In the genomic region with DNA sequence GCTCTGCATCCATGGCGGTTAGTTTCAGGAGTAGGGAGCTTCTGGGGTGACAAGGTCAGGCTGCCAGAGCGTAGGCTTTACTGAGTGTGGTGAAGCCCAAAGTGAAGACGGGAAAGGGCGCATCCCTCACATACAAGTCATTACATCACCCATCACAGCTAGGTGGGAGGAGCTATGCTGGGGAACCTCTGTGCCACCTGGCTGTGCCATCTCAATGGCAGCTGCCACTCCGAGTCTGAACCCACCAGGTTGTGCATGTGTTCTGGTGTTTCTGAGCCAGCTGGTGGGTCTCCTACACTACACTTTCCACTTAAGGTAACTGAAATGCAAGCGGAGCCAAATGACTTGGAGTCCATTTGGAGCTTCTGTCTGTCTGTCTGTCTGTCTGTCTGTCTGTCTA, we compare ENCODE assay signal across 25 mouse cellular contexts.
DNase-seq lines count a peak whose midpoint lies in the region; ATAC-seq and TF ChIP-seq lines count a peak whose summit lies in the region.
"Had no signal": no experiment of that assay in that cellular context is flagged by ENCODE, and none has a peak within 500 bp of the region (broad histone marks: within the 10 kb centered on the region; RNA-seq: fewer than 3 reads in every experiment).

No protein-coding gene starts in this region.

- no peak overlapping the region for H3K4me2 ChIP-seq in hindbrain, embryonic 13.5 days
- H3K4me2 ChIP-seq in hindbrain, embryonic 11.5 days (replicated peaks; ENCODE audit: low read depth, low read length): no peak overlapping the region
- H3K4me2 ChIP-seq in neural tube, embryonic 13.5 days: no peak overlapping the region
- no peak overlapping the region for H3K4me2 ChIP-seq in neural tube, embryonic 15.5 days
- H3K4me2 ChIP-seq: embryonic facial prominence, embryonic 12.5 days; forebrain, embryonic 13.5 days; forebrain, embryonic 15.5 days had no signal

- TF ChIP-seq POLR2A in thymus, adult 2 months (IDR thresholded peaks at IDR 0.05; ENCODE audit: control insufficient read depth, extremely low read depth, insufficient read depth, low read length, poor library complexity): no peak

- peaks cover 43% of the 10 kb centered on the region for H3K27me3 ChIP-seq in hindbrain, embryonic 13.5 days
- peaks cover 7% of the 10 kb centered on the region; the same call in 1 of the 2 replicates for H3K27me3 ChIP-seq in hindbrain, embryonic 11.5 days (ENCODE audit: control insufficient read depth, insufficient read depth, low read length)
- peaks cover 17% of the 10 kb centered on the region for H3K27me3 ChIP-seq in neural tube, embryonic 13.5 days
- H3K27me3 ChIP-seq in neural tube, embryonic 15.5 days (replicated peaks): no peaks in the 10 kb centered on the region
- no peaks in the 10 kb centered on the region for H3K27me3 ChIP-seq in thymus, adult 2 months (ENCODE audit: control insufficient read depth, insufficient read depth, low read length)
- H3K27me3 ChIP-seq: CH12.LX; embryonic facial prominence, embryonic 12.5 days; forebrain, embryonic 13.5 days; forebrain, embryonic 15.5 days; Patski had no signal

- peaks cover 31% of the 10 kb centered on the region for H3K4me1 ChIP-seq in hindbrain, embryonic 13.5 days (replicated peaks)
- H3K4me1 ChIP-seq in hindbrain, embryonic 11.5 days (replicated peaks; ENCODE audit: control insufficient read depth, insufficient read depth, low read length): peaks cover 13% of the 10 kb centered on the region
- H3K4me1 ChIP-seq in neural tube, embryonic 13.5 days (replicated peaks): peaks cover 25% of the 10 kb centered on the region
- peaks cover 12% of the 10 kb centered on the region; the same call in 1 of the 2 replicates for H3K4me1 ChIP-seq in neural tube, embryonic 15.5 days
- H3K4me1 ChIP-seq in thymus, adult 2 months (replicated peaks; ENCODE audit: control insufficient read depth, insufficient read depth, low read length): peaks cover 26% of the 10 kb centered on the region

- no peaks in the 10 kb centered on the region for H3K9me3 ChIP-seq in hindbrain, embryonic 13.5 days
- H3K9me3 ChIP-seq in hindbrain, embryonic 11.5 days (ENCODE audit: control insufficient read depth, low read length): 0 out of 2 replicates have a peak, but pooled peaks cover 3% of the 10 kb centered on the region
- no peaks in the 10 kb centered on the region for H3K9me3 ChIP-seq in neural tube, embryonic 13.5 days
- no peaks in the 10 kb centered on the region for H3K9me3 ChIP-seq in neural tube, embryonic 15.5 days (replicated peaks)
- H3K9me3 ChIP-seq: embryonic facial prominence, embryonic 10.5 days; embryonic facial prominence, embryonic 12.5 days; forebrain, embryonic 15.5 days had no signal

- no peak overlapping the region for H3K9ac ChIP-seq in hindbrain, embryonic 13.5 days
- H3K9ac ChIP-seq in hindbrain, embryonic 11.5 days (ENCODE audit: low read depth, low read length): no peak overlapping the region
- H3K9ac ChIP-seq in neural tube, embryonic 13.5 days: no peak overlapping the region
- H3K9ac ChIP-seq in neural tube, embryonic 15.5 days (replicated peaks): no peak overlapping the region
- H3K9ac ChIP-seq: embryonic facial prominence, embryonic 12.5 days; forebrain, embryonic 13.5 days; forebrain, embryonic 15.5 days had no signal

- 77% methylated on average over 6 of the region's 6 CpGs for WGBS in hindbrain, embryonic 13.5 days
- WGBS in hindbrain, embryonic 11.5 days: 77% methylated on average over 6 of the region's 6 CpGs
- WGBS in neural tube, embryonic 13.5 days: 89% methylated on average over 6 of the region's 6 CpGs
- 91% methylated on average over 6 of the region's 6 CpGs for WGBS in neural tube, embryonic 15.5 days
- WGBS in thymus, adult 2 months: 87% methylated on average over 6 of the region's 6 CpGs

- no peak for ATAC-seq in hindbrain, embryonic 13.5 days (ENCODE audit: low FRiP score)
- no peak for ATAC-seq in hindbrain, embryonic 11.5 days (ENCODE audit: low FRiP score)
- 0 out of 2 replicates have a peak, but pooled peaks have one; percentile 23 for ATAC-seq in neural tube, embryonic 13.5 days (ENCODE audit: low read depth)
- no peak for ATAC-seq in neural tube, embryonic 15.5 days (ENCODE audit: low FRiP score)
- ATAC-seq: activated CD4-positive, CD25-positive, alpha-beta regulatory T cell, adult 4 months; CD4-positive, CD25-positive, alpha-beta regulatory T cell, adult 4 months; forebrain, embryonic 13.5 days; forebrain, embryonic 15.5 days; Patski had no signal

- H3K27ac ChIP-seq in hindbrain, embryonic 13.5 days: peak overlapping the region; percentile 30; the same call in 1 of the 2 replicates
- no peak overlapping the region for H3K27ac ChIP-seq in hindbrain, embryonic 11.5 days (ENCODE audit: low read depth, low read length)
- H3K27ac ChIP-seq in neural tube, embryonic 13.5 days (replicated peaks): no peak overlapping the region
- H3K27ac ChIP-seq in neural tube, embryonic 15.5 days (replicated peaks): no peak overlapping the region
- no peak overlapping the region; the same call in 1 of the 2 replicates for H3K27ac ChIP-seq in thymus, adult 2 months (ENCODE audit: control insufficient read depth, insufficient read depth, low read length)
- H3K27ac ChIP-seq: forebrain, embryonic 13.5 days; forebrain, embryonic 15.5 days had no signal

- DNase-seq in cerebellum, postnatal 10 days: peak; percentile 34 to 50
- DNase-seq in cerebellum, postnatal 14 days: no peak
- no peak for DNase-seq in hindbrain, embryonic 11.5 days (ENCODE audit: low spot score)
- DNase-seq in thymus, postnatal 14 days: peak; percentile 57
- no peak for DNase-seq in thymus, adult 2 months
- DNase-seq: adrenal gland, adult 8-10 months; adrenal gland, postnatal 14 days; adrenal gland, postnatal 36 days; B cell, adult 2 months; cerebellum, adult 11-12 months; cerebellum, adult 2 months; cerebellum, adult 9-10 months; cerebellum, postnatal 25 days had no signal

- TF ChIP-seq CTCF in thymus, adult 2 months (IDR thresholded peaks at IDR 0.05; ENCODE audit: borderline replicate concordance, control insufficient read depth, extremely low read depth, insufficient read depth, low read length, poor library complexity): no peak

- no peak overlapping the region for H3K4me3 ChIP-seq in hindbrain, embryonic 13.5 days
- no peak overlapping the region for H3K4me3 ChIP-seq in hindbrain, embryonic 11.5 days (ENCODE audit: low read depth, low read length)
- H3K4me3 ChIP-seq in neural tube, embryonic 13.5 days: no peak overlapping the region
- H3K4me3 ChIP-seq in neural tube, embryonic 15.5 days (replicated peaks): no peak overlapping the region
- no peak overlapping the region for H3K4me3 ChIP-seq in thymus, adult 2 months (ENCODE audit: control insufficient read depth, insufficient read depth, low read length)
- H3K4me3 ChIP-seq: embryonic facial prominence, embryonic 10.5 days; embryonic facial prominence, embryonic 12.5 days; forebrain, embryonic 13.5 days; forebrain, embryonic 15.5 days had no signal

- H3K36me3 ChIP-seq in hindbrain, embryonic 13.5 days: no peaks in the 10 kb centered on the region
- no peaks in the 10 kb centered on the region for H3K36me3 ChIP-seq in hindbrain, embryonic 11.5 days (ENCODE audit: control insufficient read depth, insufficient read depth, low read length)
- H3K36me3 ChIP-seq in neural tube, embryonic 13.5 days: no peaks in the 10 kb centered on the region
- H3K36me3 ChIP-seq in neural tube, embryonic 15.5 days: no peaks in the 10 kb centered on the region
- no peaks in the 10 kb centered on the region for H3K36me3 ChIP-seq in thymus, adult 2 months (ENCODE audit: control insufficient read depth, insufficient read depth, low read length)
- H3K36me3 ChIP-seq: embryonic facial prominence, embryonic 12.5 days; forebrain, embryonic 15.5 days; G1E had no signal

Comparison
In these comparisons a context has a peak if more than half of its experiments do, and no peak if none do; other contexts are left out.
1. DNase-seq: peak in cerebellum, postnatal 10 days (2 of 2) and thymus, postnatal 14 days (single experiment); none in cerebellum, postnatal 14 days (0 of 2), hindbrain, embryonic 11.5 days (single experiment) and thymus, adult 2 months (single experiment).